Mouse (Mus musculus) embryo, embryonic 11 days (tissue): ENCODE measurements around the gene Nuf2.
"Not testable (repeated sequence)": the region's sequence is repeated elsewhere in the genome, so short reads cannot be mapped to it uniquely, and the experiment has no call there.

Experiments
- DNase-seq: peaks from one replicate; pipeline ENCODE4 v3.0.0-alpha.2; 2015

The Nuf2 gene

DNA sequence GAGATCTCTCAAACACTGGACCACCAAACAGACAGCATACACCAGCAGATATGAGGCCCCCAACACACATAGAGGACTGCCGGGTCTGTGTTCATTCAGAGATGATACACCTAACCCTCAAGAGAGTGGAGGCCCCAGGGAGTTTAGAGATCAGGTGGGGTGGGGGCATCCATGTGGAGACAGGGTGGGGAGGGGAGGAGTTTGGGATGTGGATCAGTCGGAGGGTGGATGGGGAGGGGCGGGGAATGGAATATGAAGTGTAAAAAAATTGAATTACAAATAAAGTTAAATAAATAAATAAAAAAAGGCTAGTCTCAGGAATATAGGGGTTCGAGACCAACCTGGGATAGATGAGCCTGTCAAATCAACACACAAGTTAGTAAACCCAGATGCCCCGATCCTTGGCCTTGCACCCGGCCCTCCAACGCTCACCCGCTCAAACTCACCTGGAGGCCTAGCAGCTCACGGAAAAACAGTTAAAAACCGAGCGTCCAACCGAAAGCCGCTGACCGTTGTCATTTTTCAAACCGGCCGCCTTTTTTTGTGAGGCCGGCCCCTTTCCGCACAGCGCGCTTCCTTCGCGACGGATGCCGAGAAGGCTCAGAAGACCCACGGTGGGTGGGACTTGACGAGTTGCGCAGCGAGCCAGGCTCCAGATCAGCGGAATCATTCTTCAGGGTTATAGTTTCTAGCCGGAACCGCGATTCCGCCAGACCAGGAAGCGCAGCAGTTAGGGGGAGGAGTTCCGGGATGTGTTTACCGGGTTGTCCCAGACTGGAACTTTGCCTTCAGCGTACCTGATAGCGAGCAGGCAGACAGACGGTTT lies at the start of gene Nuf2:
TSS of gene Nuf2 (minus strand) at position 589 of the 826 bp plus-strand sequence.
- peak; percentile 98 for DNase-seq

DNA sequence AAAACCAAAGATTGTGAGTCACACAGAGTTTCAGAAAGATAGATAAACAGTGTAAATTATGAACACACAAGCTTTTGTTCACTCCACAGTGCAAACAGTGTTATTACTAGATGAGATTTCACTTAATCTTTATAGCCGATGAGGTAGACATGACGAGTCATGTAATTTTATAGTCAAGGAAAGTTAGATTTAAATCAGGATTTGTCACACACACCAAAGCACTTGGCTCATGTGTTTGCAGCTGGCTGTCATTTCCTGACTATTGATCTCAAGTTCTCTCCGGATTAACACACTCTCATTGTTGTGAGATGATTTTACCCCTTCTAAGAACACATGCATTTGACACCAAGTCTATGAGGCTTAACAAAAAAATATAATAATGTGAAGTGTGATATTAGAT lies 48.3 kb upstream of the Nuf2 start:
- no peak for DNase-seq

DNA sequence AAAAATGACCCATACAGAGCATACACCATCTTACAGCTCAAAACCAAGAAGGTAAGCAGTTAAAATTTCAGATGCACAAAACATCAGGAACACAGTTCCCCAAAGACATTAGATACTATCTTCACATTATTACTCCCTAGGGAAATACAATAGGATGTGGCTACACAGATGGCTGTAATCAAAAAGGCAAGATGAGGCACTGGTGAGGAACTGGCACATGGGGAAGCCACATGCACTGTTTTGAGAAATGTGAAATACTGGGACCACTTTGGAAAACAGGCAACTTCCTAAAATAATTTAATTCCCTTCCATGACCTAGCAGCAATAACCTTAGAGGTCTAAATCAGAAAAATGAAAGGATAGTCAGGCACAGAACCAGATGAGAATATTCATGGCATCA lies 42.9 kb upstream of the Nuf2 start:
- DNase-seq = no peak

DNA sequence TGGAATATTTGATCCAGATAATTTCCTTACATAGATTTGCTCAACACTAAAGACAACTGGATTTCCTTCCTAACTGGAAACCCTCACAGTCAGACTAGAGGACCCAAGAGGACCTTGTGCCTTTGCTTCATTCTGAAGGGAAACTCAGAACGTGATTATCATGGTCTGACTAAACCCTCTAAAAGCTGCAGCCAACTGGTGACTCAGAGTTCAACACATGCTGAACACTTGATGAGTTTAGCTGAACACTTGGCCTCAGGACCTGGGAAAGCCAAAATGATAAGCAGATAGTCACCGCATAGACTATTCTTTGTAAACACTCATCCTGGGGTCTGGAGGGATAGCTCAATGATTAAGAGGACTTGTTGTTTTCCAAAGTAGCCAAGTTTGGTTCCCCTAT lies 24.4 kb upstream of the Nuf2 start:
- no peak for DNase-seq

DNA sequence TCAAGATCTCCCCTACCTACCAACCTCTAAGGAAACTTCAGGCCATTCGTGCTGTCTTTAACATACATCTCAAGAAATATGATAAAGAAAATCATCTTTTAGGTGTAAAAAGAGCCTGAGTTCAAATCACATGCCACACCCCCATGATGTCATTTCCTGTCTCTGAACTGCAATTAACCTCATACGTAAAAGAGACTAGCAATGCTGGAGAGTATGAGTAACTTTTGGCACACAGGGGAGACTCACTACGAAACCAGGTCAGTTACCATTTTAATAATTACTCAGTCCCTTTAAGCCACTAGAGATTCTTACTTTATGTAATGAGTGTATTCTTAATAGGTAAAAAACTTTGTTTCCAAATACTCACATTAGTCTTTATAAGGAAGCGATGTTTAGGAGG lies 23.8 kb upstream of the Nuf2 start:
- DNase-seq = no peak

DNA sequence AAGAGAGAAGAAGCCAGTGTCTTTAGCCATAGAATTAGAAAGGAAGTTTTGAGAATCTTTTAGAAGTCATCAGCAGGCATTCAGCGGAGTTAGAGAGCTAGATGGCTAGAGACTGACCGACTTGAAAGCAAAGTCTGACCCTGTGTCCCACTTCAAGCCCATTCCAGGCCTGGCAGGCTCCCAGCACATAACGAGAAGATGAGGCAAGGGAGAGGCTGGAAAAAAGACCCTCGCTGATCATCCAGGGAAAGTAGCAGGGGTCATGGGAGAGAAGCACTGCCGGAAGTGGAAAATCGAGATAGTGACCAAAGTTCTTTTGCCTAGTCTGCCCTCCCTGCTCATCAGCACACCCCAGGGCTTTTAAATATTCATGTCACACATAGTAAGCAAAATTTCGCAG lies 22.2 kb upstream of the Nuf2 start:
- DNase-seq = no peak

DNA sequence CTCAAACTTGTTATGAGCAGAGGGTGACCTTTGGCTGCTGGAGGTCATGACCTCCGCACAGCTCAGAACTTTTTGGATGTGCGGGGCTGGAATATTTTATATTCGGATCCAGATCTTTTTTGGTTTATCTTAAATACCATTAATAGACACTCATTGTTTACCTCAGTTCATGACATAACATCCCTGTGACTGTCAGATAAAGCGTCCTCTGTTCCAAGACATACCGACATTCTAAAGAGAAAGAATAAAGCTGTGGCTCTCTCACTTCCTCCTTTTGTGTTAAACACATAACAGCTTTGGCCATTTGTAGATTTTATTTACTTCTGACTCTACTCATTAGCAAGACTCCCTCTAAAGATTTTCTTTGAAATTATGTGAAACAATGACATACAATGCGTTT lies 9.2 kb upstream of the Nuf2 start:
- no peak for DNase-seq

DNA sequence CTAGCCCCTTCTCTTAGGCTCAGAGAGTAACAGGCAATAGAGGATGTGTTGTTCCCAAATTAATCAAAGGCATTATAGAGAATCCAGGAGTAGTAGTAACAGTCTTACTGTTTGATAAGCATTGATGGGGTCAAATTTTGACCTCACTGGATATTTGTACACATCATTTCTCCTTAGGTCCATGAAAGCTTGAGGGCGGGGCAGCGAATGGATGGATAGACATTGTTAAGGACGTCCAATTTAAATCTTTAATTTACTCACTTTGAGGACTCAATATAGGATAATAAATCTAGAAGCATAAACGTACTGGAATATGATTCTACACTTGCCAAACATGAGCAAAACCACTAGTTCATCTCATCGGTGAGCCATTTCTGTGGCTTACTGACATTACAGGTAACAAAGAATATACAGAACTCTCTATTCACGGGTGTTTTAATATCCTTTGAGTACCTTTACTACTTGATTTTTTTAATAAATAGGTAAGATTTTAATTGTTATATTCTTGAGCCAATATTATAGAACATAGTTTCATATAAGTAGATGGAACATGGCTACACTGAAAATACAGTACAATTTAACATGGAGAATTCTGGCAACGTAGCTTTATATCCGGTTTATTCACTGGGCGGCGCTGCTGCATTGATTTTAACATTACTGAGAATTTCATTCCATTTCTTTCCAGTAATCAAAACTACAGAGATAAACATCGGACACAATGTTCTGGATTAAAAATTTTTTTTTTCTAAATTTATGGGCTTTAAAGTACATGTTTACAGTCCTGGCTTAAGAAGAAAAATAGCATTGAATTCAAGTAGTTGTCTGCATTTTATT lies 655 bp upstream of the Nuf2 start:
- DNase-seq = peak; percentile 77

DNA sequence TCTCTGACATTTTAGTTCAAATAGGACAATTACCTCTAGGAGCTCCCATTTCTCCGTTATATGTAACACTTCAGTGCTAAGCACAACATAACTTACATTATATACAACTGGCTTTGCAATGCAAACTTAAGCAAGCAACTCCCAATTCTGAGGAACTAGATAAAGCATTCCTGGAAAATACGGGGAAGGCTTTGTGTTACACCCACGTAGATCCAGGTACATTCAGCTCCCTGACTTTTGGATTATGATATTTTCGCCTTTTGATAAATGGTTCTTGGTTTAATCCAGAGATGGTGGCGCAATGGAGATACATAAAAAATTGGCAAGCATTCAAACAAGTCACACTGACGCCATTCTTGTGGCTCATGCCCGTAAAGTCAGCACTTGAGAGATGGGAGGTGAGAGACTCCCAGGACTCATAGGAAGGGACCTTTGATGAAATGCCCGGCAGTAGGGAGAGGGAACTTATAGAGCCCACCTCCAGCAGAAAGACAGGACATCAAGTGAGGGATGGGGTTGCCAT lies 1.2 kb downstream of the Nuf2 start:
- DNase-seq = no peak

DNA sequence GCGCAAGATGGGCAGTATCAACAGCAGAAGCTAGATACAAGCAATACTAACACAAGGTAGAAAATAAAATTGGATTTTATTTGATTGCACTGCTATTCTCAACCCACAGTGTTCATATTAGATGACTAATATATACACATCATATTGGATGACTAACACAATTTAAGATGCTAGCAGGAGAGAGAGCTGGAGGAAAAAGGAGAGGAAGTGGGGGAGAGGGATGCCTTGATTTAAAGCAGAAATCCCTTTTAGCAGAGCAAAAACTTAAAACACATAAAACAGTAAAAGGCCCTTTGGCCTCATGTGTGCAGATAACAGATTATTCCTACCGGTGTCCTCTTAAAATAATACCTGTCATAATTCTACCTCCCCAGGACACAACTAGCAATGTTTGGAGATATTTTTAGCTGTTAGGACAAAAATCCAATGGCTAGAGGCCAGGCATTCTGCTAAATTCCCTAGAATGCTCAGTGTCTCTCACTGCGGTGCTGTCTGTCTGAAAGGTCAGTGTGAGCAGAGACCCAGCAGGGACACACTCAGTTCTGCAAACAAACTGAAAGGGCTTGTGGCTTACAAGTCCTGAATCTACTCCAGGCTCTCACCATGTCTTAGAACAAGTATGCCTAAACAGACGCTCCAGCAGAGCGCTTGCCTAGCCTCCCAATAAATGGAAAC lies 5.1 kb downstream of the Nuf2 start:
- DNase-seq = no peak

DNA sequence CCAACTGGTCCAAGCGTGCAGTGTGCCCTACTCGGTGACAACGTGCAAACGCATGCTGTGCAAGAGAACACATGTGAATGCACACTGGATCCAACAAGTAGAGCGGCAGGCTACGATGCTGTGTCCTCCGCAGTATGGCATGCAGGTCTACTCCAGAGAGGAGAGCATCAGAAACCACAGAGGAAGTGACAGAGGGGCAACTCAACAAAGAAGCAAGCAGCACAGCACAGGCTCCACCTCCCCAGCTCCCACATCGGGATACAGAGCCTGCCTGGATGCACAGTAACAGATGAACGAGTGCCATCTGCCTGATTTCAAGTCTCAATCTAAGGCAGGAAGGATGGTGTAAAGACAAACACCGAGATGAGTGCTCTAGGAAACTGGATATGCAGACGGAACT lies 11.9 kb downstream of the Nuf2 start:
- DNase-seq = no peak

DNA sequence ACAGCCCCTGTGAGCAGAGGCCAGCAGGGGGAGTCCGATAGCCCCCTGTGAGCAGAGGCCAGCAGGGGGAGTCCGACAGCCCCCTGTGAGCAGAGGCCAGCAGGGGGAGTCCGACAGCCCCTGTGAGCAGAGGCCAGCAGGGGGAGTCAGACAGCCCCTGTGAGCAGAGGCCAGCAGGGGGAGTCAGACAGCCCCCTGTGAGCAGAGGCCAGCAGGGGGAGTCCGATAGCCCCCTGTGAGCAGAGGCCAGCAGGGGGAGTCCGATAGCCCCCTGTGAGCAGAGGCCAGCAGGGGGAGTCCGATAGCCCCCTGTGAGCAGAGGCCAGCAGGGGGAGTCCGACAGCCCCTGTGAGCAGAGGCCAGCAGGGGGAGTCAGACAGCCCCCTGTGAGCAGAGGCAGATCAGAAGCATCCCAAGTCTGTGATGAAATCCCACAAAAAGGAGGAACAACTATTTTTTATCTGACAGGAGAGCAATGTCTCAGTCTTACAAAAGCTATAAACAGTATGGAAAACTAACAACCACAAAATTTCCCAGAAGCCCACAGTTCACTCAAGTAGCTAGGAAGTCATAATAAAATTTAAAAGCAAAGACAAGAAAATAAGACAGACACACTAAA lies 13.3 kb downstream of the Nuf2 start:
- DNase-seq = not testable (repeated sequence)

DNA sequence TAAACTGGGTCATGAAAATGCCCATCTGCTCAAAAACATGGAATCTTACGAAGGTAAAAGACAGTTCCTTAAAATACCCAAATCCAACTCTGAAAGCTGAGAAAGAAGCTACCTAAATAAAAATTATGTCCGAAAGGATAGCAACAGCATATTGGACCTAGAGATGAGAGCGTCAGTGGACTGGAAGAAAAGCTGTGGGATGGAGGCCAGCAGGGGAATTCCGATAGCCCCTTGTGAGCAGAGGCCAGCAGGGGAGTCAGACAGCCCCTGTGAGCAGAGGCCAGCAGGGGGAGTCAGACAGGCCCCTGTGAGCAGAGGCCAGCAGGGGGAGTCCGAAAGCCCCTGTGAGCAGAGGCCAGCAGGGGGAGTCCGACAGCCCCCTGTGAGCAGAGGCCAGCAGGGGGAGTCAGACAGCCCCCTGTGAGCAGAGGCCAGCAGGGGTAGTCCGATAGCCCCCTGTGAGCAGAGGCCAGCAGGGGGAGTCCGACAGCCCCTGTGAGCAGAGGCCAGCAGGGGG lies 13.8 kb downstream of the Nuf2 start:
- DNase-seq = no peak

DNA sequence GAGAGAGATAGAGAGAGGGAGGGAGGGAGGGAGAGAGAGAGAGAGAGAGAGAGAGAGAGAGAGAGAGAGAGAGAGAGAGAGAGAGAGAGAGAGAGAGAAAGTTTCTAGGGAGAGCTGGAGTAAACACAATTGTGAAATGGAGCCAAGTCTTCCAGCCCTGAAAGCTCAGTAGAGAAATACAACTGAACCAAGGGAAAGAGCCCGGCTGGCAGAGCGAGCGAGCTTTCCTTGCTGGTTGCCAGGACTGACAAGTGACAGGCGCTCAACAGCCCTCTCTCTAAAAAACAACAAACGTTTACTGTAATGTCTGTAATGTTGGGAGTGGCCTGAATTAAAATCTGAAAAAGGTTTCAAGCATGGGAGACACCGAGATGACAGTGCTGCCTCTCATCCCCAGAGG lies 24.9 kb downstream of the Nuf2 start:
- DNase-seq = no peak

DNA sequence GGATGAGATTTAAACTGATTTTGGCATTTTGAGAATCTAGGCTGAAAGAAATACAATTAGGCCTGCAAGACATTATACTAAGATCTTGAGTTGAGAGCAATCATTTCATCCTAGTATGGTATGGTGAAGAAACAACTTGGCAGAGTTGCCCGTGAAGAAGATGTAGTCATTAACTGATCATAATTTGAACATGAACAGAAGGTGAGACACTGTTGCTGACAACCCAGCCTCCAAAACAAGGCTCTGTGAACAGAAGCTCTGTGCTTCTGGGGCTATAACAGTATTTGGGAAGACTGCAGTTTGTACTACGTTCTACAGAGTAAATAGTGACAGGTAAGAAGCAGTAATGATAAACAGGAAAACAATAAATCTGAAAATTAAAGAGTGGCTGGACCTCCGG lies 28.4 kb downstream of the Nuf2 start:
- DNase-seq = no peak

DNA sequence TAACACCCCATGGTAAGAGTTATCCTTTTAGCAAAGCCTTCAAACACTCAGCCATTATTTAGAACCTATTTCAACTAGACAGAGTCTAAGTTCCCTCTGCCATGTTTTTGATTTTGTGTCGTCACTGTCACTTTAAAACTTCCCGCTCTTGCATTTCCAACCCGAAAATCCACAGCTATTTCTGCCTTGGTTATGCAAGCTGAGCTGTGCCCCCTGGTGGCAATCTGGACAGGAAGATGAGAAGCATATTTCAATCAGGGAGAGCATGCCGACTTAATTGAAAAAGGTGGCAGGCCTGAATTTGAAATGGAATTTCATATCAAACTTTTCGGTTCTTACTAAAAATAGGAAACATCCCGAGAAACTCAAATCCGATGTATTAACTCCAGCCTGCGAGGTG lies 35.6 kb downstream of the Nuf2 start:
- peak; percentile 78 for DNase-seq

DNA sequence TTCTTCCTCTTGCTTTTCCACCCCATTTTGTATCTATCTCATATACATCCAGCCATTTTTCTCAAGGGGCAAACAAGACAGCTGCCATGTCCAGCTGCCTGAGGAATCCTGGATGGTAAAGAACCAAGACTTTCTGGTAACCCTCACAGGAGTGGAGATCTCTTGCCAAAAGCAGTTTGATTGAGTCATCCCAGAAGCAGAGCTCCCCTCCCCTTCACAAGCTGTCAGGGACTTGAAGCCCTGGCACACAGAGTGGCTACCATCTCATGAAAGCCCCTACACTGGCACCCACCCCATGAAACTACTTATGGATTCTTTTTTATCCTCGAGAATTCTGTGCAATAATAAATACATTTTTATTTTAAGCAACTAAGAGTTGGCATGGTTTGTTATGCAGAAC lies 39.7 kb downstream of the Nuf2 start:
- DNase-seq = no peak

DNA sequence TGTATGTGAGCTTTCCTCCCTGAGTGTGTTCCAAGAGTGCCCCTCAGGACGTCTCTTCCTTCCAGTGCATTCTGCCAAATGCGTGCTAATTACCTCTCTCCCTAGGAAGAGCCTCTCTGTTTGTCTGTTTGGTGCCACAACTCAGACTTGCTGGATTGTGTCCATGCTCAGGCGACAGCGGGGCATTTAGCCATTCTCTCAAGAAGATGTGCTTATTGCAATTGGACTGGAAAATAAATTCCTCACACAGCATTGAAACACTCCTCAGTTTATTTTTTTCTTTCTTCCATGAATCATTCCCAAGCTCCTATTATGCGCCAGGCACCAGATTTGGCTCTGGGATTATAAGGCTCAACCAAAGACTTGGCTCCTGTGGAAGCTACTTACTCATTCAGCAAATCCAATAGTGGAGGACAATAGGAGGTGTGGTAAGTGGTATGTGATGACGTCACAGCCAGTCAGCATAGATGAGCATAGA lies 45.8 kb downstream of the Nuf2 start:
- no peak for DNase-seq

DNA sequence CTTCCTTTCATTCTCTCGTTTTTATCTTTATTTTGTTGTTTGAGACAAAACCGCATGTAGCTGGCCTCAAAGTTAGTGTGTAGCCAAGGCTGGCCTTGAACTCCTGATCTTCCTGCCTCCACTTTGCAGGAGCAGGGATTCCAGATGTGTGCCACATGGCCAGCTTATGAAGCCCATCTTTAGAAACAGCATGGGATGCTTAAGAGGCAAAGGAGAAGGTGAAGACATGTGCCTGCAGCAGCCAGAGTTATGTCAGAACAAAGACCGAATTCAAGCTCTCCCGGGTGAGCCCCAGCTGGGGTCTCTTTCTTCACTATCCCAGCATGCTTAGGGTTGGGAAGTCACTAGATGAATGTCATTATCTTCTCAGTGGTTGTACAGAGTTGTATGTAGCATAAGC lies 46.7 kb downstream of the Nuf2 start:
- DNase-seq = no peak

DNA sequence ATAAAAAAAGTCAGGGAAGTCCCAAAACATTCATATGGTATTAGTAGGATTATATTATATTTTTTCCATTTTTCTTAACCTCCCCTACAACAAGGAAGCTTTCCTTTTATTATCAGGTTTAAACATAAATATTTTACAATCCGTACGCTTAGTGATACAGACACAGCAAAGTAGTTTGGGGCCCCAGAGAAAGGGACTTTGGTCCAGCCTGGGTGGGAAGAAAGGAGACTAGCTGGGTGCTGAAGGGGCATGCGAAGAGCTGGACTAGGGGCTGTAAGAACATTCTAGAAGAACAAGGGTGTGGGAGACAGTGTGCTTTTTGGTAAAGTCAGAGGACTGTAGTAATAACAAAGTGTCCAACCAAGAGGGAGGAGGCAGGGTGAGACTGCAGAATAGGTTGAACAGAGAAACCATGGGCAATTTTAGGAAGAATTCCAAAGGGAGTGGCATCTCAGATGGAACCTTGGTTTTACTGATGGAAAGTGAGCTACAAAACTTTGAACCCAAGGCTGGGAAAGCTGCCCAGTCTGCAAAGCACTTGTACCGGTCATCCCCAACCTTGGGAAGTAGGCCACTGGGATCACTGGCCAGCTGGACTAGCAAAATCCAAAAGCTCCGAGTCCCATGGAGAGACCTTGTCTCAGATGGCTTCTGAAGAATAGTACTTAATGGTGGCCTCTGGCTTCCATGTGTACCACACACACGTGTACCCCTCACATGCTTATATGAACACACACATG lies 48.5 kb downstream of the Nuf2 start:
- DNase-seq = no peak

DNA sequence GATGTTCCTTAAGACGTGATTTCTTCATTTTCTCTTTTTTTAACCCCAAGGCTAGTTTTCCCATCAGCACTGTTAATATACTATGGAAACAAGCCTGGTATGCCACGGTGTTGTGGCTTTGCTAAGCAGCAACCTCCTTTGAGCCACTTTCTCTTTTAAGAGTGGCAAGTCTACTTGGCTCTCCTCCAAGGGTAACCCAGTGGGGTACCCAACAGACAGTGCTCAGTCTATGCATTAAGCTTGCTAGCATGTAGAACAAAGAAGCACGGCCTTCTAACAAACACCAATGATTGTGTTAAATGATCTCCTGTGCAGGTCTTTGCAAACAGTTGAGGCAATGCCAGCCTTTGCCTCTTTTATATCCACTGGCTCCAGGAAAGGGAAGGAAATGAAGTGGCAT lies 60.1 kb downstream of the Nuf2 start:
- no peak for DNase-seq

DNA sequence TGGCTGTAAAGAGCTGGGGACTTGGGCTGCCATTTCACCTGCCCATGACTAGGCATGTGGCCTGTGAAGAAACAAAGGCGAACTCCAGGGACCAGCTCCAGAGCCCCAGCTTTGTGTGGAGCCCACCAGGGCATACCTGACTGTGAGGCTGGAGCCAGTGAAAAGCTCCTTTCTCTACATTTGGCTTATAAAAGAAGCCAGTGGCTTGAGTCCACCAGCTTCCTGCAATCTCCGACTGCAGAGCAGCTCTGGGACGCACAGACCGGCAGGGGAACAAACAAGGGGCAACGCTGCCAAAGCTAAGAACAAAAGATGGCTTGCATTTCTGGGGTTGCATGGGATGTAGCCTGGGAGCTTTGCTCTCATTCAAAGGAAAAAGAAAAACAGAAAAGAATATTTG lies 63.5 kb downstream of the Nuf2 start:
- no peak for DNase-seq
